Mouse (Mus musculus) midbrain, embryonic 16.5 days (tissue): ENCODE data around the gene Lrit3. TPM values are rescaled to one million over a fixed set of nuclear protein-coding genes. Genes with fewer than 3 reads are reported as not detected.
"Not testable (repeated sequence)": the region's sequence is repeated elsewhere in the genome, so short reads cannot be mapped to it uniquely, and the experiment has no call there.

Experiments used
- ATAC-seq: fragments of 200-750 bp; cut with Nextera tagmentation; 2 replicates; pipeline ENCODE4 v1.8.0; 2017; ENCODE audit warnings: moderate TSS enrichment
- H3K27ac ChIP-seq: fragments of 300-500 bp; sonication (generic); 2 replicates; pipeline ENCODE4 v1.5.1; 2014; ENCODE audit warnings: mild to moderate bottlenecking, low read length, mixed read lengths
- H3K27me3 ChIP-seq: fragments of 300-500 bp; sonication (generic); 2 replicates; pipeline ENCODE4 v1.6.1; 2014; ENCODE audit warnings: low read depth, low read length, mixed read lengths; ENCODE audit not compliant: control insufficient read depth, insufficient read depth
- H3K36me3 ChIP-seq: fragments of 300-500 bp; sonication (generic); 2 replicates; pipeline ENCODE4 v1.6.1; 2014; ENCODE audit warnings: mild to moderate bottlenecking, low read length, moderate library complexity, mixed read lengths; ENCODE audit not compliant: control insufficient read depth, insufficient read depth
- H3K4me1 ChIP-seq: fragments of 300-500 bp; sonication (generic); 2 replicates; pipeline ENCODE4 v1.6.1; 2014; ENCODE audit warnings: mild to moderate bottlenecking, low read length, mixed read lengths; ENCODE audit not compliant: control insufficient read depth, insufficient read depth
- H3K4me2 ChIP-seq: fragments of 300-500 bp; sonication (generic); 2 replicates; pipeline ENCODE4 v1.6.1; 2014; ENCODE audit warnings: mild to moderate bottlenecking, low read length, mixed read lengths
- H3K4me3 ChIP-seq: fragments of 300-500 bp; sonication (generic); 2 replicates; pipeline ENCODE4 v1.5.1; 2014; ENCODE audit warnings: low read depth, mild to moderate bottlenecking, low read length, moderate library complexity, mixed read lengths
- H3K9ac ChIP-seq: fragments of 300-500 bp; sonication (generic); 2 replicates; pipeline ENCODE4 v1.6.1; 2014; ENCODE audit warnings: low read depth, low read length, mixed read lengths
- H3K9me3 ChIP-seq: fragments of 300-500 bp; sonication (generic); replicated peaks from 2 replicates; pipeline ENCODE4 v1.6.1; 2014; ENCODE audit warnings: mild to moderate bottlenecking, low read length, mixed read lengths; ENCODE audit not compliant: control insufficient read depth, poor library complexity, severe bottlenecking
- WGBS: fragments of 180-500 bp; shearing (Covaris S2); extraction: QIAGEN DNeasy Blood & Tissue Kit; methylation state at CpG from one replicate; pipeline ENCODE4 v1.1.7; 2014; 5-methylcytosine and 5-hydroxymethylcytosine counted together
- polyA plus RNA-seq: library from polyadenylated mRNA; unstranded; fragments of >200 nt; fragmentation: Nextera tagmentation; extraction: Ambion mirVana; gene quantifications from 2 replicates; pipeline ENCODE4 v1.2.1, GENCODE M21; 2015

Gene Lrit3
- polyA plus RNA-seq, 1 experiment from 2014 or later = not detected

- Histone ChIP-seq H3K4me2 (no peak overlapping the region), H3K27ac (no peak overlapping the region), H3K9me3 (no peaks in the 10 kb centered on the region), H3K4me1 (no peaks in the 10 kb centered on the region), H3K27me3 (no peaks in the 10 kb centered on the region), H3K4me3 (no peak overlapping the region), H3K9ac (no peak overlapping the region), H3K36me3 (no peaks in the 10 kb centered on the region)
- no peak for ATAC-seq
- whole genome bisulfite sequencing = 92% methylated on average over 11 of the region's 11 CpGs
Observed at GRCm38 (mm10) chr3:129798551-129798950, 5.3 kb downstream of the Lrit3 start.

DNA sequence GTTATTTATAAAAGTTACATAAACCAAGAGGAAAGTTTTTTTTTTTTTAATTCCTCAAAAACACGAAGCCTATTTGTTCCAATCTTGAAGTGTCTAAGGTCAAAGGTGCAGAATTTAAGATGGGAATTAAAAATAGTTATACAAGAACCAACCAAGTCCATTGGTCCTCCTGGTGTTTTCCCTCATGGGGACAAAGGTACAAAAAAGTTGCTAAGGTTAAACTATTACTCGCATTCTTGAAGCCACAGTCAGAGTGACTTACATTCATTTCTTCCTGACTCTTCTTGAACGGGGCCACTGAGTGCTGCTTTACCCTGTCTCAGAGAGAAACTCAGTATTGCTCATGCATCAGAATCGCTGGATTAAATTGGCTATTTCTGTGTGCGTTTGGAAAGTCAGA, 6.5 kb downstream of the Lrit3 start:
- Histone ChIP-seq H3K9ac (no peak overlapping the region), H3K4me3 (no peak overlapping the region), H3K36me3 (no peaks in the 10 kb centered on the region), H3K4me2 (no peak overlapping the region), H3K27me3 (no peaks in the 10 kb centered on the region), H3K4me1 (no peaks in the 10 kb centered on the region), H3K9me3 (no peaks in the 10 kb centered on the region), H3K27ac (no peak overlapping the region)
- ATAC-seq = no peak
- WGBS = 72% methylated on average over 5 of the region's 5 CpGs

DNA sequence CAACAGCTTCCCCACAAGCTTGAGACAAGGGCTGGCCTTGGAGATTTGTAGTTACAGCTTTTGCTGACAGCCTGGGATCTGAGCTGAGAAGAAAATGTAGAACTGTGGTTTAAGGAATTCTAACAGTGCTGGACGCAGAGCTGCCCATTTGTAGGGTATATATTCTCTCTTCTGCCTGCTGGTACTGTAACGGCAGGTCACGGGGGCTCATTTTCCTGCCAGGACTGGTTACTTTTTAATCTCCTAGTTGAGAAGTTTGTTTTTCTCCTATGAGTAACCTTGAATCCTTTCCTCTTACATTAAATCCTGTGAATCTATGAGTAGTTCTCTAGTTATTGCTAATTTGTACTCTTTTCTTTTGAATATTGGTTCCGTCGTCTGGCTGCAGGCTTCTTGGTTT, 10.0 kb downstream of the Lrit3 start:
- WGBS = 89% methylated on average over 5 of the region's 5 CpGs

DNA sequence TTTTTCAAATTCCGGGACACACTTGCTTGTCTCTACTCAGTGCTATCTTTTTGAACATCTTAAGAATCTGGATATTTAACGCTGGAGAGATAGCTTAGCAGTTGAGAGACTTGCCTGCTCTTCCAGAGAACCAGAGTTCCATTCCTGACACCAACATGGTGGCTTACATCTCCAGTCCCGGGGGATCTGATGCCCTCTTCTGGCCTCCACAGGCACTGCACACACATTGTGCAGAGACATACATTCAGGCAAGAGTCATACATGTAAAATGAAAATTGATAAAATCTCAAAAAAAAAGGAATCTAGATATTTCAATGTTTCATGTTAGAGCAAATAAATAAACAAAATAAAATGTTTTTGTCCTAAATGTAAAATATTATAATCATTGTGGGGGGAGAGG, 21.1 kb downstream of the Lrit3 start:
- H3K36me3 ChIP-seq = no peaks in the 10 kb centered on the region
- WGBS = 88% methylated on average over 3 of the region's 3 CpGs
- ATAC-seq = no peak

More for the DNA sequence above, 10.0 kb downstream of the Lrit3 start:
- H3K4me3 ChIP-seq = no peak overlapping the region
- no peaks in the 10 kb centered on the region for H3K36me3 ChIP-seq
- H3K4me2 ChIP-seq = no peak overlapping the region
- H3K27ac ChIP-seq = no peak overlapping the region
- no peaks in the 10 kb centered on the region for H3K4me1 ChIP-seq
- H3K9ac ChIP-seq = no peak overlapping the region
- no peaks in the 10 kb centered on the region for H3K9me3 ChIP-seq
- H3K27me3 ChIP-seq = no peaks in the 10 kb centered on the region
- no peak for ATAC-seq

DNA sequence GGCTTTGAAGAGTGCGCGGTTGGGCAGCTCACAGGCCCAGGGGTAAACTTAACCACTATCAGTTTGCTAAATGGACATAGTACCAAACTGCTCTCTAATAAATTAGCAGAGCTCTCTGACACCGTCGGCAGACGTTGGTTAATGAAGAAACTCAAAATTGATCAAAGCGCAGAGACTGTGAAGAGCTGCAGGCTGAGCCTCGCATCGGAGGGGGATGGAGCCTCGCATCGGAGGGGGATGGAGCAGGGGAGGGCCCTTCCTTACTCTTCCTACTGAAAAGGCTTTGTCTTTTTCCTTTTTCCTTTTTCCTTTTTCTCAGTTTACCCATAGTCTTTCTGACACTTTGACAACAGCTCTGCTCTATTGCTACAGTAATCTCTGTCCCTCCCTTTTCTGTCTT, 22.4 kb downstream of the Lrit3 start:
- Histone ChIP-seq H3K4me3 (no peak overlapping the region), H3K36me3 (no peaks in the 10 kb centered on the region), H3K27ac (no peak overlapping the region), H3K27me3 (no peaks in the 10 kb centered on the region), H3K9me3 (no peaks in the 10 kb centered on the region), H3K4me1 (peaks cover 5% of the 10 kb centered on the region; the same call in 1 of the 2 replicates), H3K9ac (no peak overlapping the region), H3K4me2 (peak overlapping the region; percentile 12)
- ATAC-seq = peak; percentile 62
- 16% methylated on average over 10 of the region's 10 CpGs for WGBS

More for the DNA sequence above, 21.1 kb downstream of the Lrit3 start:
- no peak overlapping the region for H3K9ac ChIP-seq
- H3K4me2 ChIP-seq = no peak overlapping the region
- no peaks in the 10 kb centered on the region for H3K9me3 ChIP-seq
- no peaks in the 10 kb centered on the region for H3K27me3 ChIP-seq
- H3K27ac ChIP-seq = no peak overlapping the region
- H3K4me3 ChIP-seq = no peak overlapping the region
- H3K4me1 ChIP-seq = peaks cover 5% of the 10 kb centered on the region; the same call in 1 of the 2 replicates

GRCm38 (mm10) chr3:129771210-129771609, 32.6 kb downstream of the Lrit3 start:
- no peak overlapping the region for H3K4me2 ChIP-seq
- no peak overlapping the region for H3K4me3 ChIP-seq
- no peak for ATAC-seq
- no peaks in the 10 kb centered on the region for H3K27me3 ChIP-seq
- H3K36me3 ChIP-seq = no peaks in the 10 kb centered on the region
- WGBS = 86% methylated on average over 6 of the region's 6 CpGs
- no peak overlapping the region for H3K9ac ChIP-seq
- H3K9me3 ChIP-seq = no peaks in the 10 kb centered on the region
- no peak overlapping the region for H3K27ac ChIP-seq
- H3K4me1 ChIP-seq = no peaks in the 10 kb centered on the region

- H3K9me3 ChIP-seq = no peaks in the 10 kb centered on the region; the same call in 1 of the 2 replicates
- H3K9ac ChIP-seq = no peak overlapping the region
- H3K4me2 ChIP-seq = no peak overlapping the region
- no peak overlapping the region for H3K4me3 ChIP-seq
- no peaks in the 10 kb centered on the region for H3K4me1 ChIP-seq
- no peak for ATAC-seq
- 86% methylated on average over 10 of the region's 10 CpGs for WGBS
- H3K36me3 ChIP-seq = no peaks in the 10 kb centered on the region
- H3K27me3 ChIP-seq = no peaks in the 10 kb centered on the region
- no peak overlapping the region for H3K27ac ChIP-seq
Observed at GRCm38 (mm10) chr3:129766971-129767794, 36.6 kb downstream of the Lrit3 start.

DNA sequence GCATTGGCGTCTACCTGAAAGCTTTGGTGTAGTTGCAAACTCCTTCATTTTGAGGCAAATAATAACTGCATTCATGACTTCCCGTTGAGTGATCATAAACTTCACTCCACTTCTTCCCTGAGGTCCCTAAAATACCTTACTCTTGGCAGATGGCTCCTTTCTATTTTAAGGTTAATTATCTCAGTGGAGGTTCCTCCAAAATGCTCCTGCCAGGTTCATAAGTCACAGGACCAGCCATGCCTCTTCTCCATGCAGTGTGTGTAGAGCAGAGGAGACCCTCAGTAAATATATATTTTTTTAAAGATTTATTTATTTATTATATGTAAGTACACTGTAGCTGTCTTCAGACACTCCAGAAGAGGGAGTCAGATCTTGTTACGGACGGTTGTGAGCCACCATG, 37.7 kb downstream of the Lrit3 start:
- ATAC-seq = no peak
- Histone ChIP-seq H3K36me3 (no peaks in the 10 kb centered on the region), H3K9me3 (no peaks in the 10 kb centered on the region; the same call in 1 of the 2 replicates), H3K4me3 (no peak overlapping the region), H3K9ac (no peak overlapping the region), H3K27ac (no peak overlapping the region), H3K4me1 (no peaks in the 10 kb centered on the region), H3K4me2 (no peak overlapping the region), H3K27me3 (no peaks in the 10 kb centered on the region)
- WGBS = 83% methylated on average over 2 of the region's 4 CpGs

DNA sequence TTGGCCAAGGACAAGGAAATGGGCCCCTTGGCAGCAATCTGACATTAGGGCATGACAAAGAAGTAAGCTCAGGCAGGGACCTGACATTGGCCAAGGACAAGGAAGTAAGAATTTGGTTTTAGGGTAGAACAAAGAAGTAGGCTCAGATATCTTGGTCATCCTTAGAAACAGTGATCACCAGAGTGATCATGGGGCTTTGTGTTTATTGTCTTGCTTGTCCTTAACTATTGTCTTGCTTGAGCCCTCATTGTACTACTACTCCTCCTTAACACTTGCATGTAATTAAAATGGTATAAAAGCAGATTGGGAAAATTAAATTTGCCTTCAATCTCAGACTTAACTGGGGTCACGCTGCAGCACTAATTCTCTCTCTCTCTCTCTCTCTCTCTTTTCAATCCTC, 46.2 kb downstream of the Lrit3 start:
- not testable (repeated sequence) for H3K4me2 ChIP-seq, H3K4me1 ChIP-seq, H3K9ac ChIP-seq, H3K9me3 ChIP-seq, H3K36me3 ChIP-seq, H3K27ac ChIP-seq, ATAC-seq, H3K4me3 ChIP-seq, H3K27me3 ChIP-seq
- WGBS = 87% methylated on average over 1 of the region's 1 CpGs
